Mouse (Mus musculus) neutrophil, adult 5-6 weeks (primary cell): Measurements from ENCODE around the gene Zmiz1. TPM values are rescaled to one million over a fixed set of nuclear protein-coding genes. Genes with fewer than 3 reads are reported as not detected.

ENCODE experiments used
- ATAC-seq: fragments of 151-379, 151-347 bp; 2 replicates; pipeline ENCODE4 v1.8.0; 2017; ENCODE audit warnings: mild to moderate bottlenecking, moderate TSS enrichment; ENCODE audit not compliant: insufficient number of reproducible peaks, poor library complexity, low FRiP score, severe bottlenecking; ENCODE audit errors: extremely low read depth
- total RNA-seq: library from RNA; stranded (forward); fragments of 200-1000 nt; gene quantifications from 2 replicates; pipeline ENCODE4 v1.2.3, GENCODE M21; 2017

Zmiz1 gene
- total RNA-seq, 1 experiment from 2014 or later: 21.6 TPM

DNA sequence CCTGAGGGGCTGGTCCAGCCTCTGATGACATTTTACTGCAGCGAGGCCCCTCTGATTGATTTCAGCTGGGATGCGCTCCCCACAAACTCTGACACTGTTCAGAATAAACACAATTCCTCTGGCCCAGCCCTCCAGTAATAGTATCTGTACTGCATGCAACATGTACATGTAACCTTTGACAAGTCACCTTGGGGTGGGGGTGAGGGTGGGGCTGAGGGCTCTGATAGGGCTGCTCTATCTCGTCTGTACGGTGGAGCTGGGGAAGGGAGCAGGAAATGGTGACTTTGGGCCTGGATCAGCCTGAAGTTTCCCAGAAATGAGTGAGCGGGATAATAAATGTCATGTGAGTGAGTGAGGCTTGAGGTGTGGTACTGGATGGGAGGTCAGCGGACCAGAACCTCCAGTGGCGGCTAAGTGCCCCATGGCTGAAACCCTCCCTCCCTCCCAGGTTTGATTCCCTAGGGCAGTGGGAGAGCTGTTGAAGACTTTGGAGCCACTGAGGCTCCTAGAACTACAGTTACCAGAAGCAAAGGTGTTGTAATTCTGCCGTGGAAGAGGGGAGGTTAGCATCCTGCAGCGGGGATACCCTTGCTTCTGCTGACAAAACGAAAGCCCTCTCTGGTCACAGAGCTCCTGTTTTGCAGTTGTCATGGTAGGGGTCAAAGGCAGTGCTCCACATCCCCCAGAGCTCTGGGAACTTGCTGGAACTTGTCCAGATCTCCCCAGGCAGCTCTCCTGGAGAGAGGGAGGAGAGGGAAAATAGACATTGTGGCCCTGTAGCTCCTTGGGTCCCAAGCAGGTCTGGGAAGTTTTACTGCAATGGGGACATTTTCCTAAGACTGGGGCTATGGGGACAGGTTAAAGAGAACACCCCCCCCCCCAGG is 153.1 kb downstream of the Zmiz1 start:
- ATAC-seq: no peak

DNA sequence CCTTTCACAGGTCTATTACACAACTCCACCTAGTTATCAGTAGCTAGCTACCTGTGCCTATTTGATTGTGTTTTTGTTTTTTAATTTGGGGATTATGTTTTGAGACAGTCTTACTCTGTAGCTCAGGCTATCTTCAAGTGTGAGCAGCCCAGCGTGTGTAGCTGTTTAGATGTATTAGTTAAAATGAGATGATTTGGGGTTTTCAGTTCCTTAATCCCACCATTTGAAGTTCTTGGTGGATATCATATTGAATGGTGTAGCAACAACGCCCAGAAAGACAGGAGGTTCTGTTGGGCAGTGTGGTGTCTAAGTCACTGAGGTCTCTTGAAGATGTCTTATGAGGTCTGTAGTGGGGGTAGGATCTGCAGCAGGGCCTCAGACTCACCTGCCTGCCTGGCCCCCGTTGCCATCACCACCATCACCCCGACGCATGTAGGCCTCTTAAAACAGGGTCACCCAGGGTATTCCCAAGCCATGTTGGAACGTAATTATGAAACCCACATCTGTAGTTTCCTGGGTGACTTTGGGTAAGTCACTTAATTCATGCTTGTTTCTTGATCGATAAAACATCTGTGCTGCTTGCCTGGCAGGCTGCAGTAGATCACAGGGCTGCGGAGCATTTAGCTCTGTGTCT is 155.1 kb downstream of the Zmiz1 start:
- no peak for ATAC-seq

DNA sequence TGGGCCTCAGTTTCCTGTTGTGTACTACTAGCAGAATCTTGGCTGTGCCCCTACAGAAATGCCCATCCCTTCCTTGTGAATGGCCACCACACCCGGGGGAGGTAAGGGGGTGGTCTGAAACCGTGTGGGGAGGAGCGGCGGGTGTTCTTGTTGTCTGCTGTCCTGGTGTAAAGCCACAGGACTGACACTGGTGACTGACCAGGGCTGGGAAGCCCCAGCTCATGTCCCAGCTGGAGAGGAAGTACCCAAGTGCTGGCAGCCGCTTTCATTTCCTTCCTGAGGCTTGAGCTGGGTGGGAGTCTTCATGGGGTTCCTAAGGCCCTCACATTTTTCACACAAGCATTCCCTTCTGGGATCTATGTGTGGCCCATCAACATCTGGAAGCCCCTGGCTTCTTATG is 155.7 kb downstream of the Zmiz1 start:
- ATAC-seq: peak; percentile 31

DNA sequence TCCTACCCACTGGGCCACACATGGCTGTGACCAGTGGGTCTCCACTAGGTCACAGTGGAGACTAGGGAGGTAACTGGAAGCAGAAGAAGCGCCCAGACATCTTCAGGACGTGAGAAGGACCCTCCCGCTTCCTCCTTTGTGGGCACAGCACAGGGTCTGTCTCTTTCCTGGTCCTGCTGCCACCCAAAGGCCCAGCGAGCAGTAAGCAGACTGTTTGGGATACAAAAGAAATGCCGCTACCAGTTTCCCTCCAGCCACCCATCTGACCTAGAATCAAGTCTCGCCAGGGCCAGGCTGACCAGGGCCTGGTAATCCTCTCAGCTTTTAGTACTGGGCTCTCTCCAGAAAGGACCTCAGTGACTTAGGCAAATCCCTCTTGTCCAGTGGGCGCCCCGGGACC is 156.6 kb downstream of the Zmiz1 start:
- no peak for ATAC-seq

DNA sequence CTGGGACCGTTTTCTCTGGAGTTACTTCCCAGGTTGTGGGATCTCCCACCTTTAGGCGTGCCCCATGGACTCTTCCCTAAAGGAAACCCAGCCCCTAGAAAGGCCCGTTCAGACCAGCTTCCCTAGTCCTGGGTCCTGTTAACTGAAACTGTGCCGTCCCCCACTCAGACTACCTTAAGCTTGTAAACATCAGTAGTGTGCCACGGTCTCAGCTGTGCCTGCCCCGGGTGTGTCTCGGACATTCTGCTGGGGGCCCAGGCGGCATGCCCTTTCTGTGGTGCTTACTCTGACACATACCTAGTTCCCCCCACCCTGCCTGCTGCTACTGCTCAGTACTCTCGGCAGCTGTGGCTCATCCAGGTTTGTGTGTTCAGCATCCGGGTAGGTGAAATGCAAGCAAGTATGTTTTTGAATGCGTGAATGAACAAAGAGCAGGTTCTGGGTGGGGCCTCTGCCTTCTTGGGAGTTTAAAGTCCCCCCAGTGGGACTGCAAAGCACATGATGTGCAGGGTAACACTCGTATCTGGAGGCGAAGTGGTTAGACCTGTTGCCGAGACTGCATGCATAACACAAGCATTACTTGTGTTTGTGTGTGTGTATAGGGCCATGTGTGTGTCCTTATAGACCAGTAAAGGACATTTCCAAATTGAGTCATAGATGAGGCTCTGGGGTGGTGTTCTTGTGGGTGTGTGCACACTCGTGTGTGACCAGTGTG is 157.2 kb downstream of the Zmiz1 start:
- ATAC-seq: no peak

DNA sequence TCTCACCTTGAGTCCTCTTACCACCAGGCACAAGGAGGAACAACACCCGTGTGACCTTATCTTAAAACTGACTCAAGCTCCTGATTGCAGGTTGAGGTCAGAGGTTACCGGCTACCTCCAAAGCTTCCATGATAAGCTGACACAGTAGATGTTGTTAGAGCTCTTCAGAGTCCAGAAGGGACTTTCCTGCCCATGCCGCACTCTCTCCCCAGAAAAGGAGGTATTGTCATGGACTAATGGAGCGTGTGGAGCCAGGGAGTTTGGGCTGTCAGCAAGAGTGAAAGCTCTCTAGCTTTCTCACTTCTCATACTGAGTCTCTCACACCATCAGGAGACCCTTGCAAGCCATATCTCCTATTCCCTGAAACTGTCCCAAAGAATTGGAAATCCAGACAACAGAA is 158.3 kb downstream of the Zmiz1 start:
- ATAC-seq: no peak

DNA sequence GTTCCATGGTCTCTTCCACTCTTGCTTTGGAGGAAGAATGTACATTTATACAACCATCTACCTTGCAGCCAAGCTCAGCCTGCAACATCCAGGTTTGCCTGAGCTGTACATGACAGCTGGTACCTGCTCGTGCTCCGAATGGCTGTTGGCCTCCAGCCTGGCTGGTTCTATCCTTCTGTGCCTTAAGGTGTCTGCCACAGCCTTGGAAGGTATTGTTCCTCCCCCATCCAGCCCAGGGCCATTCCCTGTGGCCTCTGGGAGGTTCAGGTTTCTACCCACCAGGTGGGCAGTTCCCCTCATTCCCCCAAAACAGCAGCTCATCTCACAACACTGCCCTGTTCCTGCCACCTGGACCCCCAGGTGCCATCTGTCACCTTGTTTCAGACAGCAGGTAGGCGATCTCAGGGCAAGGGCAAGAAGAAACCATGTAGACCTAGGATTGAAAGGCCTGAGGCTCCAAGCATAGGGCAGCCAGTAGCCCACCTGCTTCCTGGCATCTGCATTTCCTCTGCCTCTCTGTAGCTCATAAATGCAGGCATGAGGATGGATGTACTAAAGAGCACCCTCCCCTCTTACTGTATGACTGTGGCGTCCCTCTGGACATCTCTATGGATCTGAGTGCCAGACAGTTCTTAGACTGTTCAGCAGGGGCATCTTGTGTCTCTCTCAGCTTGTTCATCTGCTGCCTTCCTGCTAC is 160.2 kb downstream of the Zmiz1 start:
- no peak for ATAC-seq

DNA sequence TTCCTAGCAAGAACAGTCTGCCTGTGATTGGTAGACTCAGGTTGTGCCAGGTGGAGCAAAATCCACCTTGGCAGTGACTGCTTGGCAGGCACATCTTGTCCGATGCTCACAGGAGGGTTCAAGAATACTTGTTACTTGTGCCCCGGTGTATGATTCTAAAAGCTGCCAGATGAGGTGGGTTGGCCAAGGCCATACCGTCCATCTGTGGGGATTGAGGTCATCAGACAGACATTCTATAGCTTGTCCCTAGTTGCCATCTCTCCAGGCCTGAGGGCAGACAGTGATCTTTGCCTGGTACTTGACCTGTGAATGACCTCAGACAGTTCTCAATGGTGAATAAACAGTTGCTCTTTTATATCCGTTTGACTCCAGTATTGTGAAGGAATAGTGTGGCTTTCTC is 161.8 kb downstream of the Zmiz1 start:
- ATAC-seq: no peak

DNA sequence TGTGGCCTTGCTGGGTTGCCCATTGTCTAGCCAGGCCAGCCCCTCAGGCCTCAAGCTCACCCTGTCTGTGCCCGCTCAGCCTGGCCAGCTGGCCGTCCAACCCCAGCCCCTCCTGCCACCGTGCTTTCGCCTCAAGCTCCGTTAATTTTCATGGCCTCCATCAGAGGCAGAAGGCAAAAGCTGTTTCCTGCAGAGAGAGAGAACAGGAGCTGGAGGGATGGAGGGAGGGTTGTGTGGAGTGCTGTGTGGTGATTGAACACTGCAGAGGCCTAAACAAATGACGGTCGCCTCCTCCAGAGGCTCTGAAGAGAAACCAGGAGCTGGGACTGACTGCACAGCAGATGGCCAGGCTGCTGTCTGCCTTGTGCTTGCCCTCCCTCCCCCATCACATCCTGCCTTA is 164.7 kb downstream of the Zmiz1 start:
- ATAC-seq: no peak

DNA sequence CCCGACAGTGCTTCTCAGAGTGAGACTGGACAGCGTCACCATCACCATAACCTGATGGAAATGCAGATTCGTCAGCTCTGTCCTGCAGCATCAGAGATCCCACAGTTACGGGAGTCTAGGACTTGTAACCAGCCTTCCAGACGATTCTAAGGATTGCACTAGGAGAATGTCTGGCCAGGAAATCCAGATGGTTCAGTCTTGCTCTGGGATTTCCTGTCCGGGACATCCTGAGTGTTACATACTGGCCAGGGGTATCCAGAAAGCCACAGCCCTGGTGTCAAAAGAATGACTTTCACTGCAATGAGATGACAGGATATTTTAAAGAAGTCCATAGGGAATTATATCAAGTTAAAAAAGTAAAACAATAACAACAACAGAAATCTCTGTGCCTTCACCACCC is 165.7 kb downstream of the Zmiz1 start:
- no peak for ATAC-seq

DNA sequence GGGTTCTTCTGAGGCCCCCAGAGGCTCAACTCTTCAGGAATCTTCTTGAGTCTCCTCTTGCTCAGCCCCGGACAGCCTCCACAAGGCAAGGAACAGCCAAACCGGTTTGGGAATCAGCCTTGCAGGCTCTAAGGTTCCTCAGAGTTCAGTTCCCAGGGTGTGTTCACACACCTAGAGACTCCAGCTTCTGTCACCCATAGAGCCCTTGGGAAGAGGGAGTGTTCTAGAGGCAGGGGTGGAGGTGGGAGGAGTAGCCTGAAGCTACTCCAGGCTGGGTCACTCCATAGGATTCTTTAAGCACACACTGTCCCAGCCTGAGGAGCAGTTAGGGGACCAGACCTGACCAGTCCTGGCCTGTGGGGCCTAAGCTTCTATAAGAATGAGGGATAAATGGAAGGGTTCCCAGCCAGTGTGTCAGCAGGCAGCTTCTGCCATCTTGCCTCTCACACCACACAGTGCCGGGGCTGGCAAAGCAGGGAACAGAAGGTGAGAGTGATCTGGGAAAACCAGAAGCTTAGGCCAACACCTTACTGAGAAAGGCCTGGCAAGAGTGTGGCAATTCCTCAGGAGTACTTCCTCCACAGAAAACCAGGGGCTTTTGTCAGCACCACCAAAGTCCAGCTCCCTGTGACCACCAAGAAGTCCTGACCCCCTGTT is 168.7 kb downstream of the Zmiz1 start:
- no peak for ATAC-seq

DNA sequence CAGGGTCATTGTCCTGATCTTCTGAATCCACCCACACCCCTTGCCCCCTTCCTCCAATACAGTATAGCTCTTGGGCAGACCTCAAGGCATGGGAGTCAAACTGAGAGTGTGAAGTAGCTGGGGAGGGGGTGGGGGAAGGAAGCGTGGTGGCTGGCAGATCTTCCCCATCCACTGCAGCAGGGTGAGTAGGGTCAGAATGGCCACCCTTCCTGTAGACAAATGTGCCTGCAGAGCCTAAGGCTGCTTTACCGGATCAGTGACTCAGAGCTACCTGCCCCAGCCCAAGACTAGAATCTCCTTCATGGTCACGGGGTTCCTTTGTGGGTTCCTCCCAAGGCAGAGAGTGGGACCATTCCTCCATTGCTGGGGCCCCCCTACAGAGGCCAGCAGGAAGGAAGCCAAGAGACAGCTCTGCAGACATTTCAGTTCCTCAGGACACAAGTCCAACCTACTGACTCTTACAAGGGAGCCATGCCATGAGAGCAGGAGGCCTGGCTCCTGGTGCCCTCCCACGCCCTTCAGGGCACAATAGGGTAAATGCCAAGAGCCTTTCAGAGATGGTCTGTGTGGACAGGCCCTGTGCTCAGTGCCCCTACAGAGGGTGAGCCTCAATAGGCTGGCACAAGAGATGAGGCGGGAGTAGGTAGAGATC is 169.6 kb downstream of the Zmiz1 start:
- no peak for ATAC-seq

DNA sequence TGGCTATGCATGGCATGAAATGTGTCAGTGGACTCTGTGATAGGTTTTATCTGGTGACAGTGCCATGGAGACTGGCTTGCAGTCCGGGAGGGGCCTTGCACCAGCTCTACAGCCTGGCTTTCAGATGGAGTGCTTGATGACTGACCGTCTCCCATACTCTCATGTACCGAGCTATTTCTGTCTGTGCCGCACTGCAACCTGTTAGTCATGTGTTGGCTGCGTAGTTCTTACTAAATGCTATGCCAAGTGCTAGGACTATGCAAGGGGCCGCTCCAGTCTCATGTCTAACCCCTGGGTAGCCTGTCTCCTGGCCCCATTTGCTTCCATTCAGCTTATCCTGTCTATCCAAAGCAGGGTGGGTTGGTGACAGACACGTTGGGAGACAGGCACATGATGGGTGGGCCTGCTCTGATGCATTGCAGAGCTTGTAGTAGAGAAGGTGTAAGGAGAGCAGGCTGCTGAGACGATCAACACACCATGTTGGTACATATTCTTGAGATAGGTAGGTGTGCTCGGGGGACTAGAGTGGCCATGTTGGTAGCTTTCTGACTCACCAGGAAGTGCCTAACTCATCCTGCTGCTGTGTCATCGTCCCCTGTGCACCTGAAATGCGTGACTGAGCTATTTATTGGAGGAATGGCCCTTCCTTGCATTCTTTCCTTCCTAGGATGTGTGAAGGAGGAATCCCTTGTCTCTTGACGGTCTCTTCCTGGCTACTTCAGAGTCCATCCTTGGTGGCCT is 171.1 kb downstream of the Zmiz1 start:
- ATAC-seq: no peak

DNA sequence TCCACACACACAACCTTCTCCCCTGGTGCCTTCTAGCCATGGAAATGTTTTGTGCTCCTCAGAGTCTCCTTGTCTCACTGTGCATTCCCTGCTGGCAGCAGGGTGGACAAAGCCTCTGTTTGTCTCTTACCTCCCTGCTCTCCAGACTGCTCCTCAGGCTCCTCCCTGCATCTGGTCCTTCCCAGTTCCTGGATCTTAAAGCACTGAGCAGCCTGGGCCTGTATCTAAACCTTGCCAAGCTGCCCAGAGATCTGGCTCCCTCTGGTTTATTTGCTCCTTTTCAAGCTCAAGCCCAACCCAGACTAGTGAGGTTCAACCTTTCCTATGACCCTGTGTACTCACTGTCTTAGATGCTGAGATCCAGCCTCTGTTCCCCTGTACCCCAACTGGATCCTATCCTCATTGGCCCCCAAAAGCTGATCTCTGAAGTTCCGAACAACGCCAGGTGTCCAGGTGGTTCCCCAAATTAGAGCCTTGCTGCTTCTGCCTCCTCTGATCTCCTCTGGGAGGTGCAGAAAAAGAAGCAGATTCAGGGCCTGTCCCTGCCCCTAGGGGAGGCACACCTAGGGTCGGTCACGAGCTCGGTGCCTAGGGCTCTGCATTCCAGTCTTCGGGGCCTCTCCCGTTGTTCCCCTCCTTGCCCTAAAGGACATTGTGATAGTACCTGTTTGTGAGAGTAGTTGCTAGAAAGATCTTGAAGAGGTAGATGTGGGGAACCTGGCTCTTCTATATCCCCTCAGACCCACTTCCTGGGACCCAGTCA is 171.8 kb downstream of the Zmiz1 start:
- no peak for ATAC-seq

DNA sequence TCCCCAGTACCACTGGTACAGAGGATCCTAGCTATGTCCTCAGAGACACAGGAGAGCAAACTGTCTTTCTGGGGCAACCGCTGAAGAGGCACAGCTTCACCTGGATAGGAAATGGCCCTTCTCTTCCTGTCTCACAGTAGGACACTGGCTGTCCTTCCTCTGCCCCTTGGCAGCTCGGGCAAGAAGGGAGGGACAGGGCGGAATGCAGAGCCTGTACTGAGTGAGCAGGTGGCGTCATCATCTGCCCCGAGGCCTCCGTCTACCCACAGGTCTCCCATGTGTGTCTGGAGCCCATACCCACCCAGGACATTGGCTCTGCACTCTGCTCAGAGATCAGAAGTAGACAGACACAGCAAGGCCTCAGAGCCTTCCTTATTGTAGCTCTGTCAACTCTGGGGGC is 172.5 kb downstream of the Zmiz1 start:
- no peak for ATAC-seq

DNA sequence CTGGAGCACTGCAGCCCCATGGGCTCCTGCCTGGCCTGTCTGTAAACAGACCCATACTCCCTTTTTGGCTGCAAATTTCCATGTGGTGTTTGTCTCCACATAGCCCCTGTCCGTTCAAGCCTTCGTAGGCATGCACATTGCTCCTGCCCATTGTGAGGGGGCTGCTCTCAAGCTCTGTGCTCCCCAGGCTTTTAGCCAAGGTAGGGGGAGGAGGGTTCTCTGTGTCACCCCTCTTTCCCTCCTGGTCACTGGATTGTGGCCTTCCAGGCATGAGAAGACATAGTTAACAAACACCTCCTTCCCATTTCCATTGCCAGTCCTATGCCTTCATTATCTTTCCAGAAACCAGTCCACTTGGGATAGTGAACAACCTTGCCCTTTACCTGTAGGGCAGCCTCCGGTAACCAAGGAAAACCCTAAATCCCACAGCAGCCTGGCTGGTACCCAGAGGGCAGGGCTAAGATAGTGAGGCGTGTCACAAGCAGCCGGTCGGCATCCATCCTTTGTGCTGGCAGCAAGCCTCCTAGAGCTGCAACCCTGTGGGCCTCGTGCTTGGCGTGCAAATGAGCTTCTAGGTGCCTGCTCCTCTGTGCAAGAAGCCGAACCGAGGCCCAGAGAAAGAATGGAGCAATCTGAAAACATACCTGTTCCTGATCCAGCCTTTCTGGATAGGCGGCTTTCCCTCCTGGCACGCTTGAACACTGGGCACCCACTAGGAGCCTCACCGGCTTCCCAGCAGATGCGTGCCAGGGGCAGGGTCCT is 174.7 kb downstream of the Zmiz1 start:
- no peak for ATAC-seq
